Mouse (Mus musculus): Measurements from ENCODE around the gene Rps27l. TPM values are rescaled to one million over a fixed set of nuclear protein-coding genes. Genes with fewer than 3 reads are reported as not detected.
A peak's percentile ranks its signal among the peaks of the same experiment; 100 is the strongest.

Rps27l gene
- polyA plus RNA-seq (2015; fragmentation: Nextera tagmentation; extraction: Ambion mirVana) = 585 and 609 TPM in 2 replicates

GRCm38 (mm10) chr9:66945647-66946641, at the start of gene Rps27l:
Gene Rps27l (plus strand): TSS chr9:66946086.
- H3K4me3 ChIP-seq (ENCODE audit: low read length) = peak within 1 kb of the TSS; percentile 88
- H3K27ac ChIP-seq (ENCODE audit: low read length) = peak within 1 kb of the TSS; percentile 98

GRCm38 (mm10) chr9:66896951-66897350, 48.9 kb upstream of the Rps27l start:
- Histone ChIP-seq H3K36me3 (ENCODE audit: insufficient read depth, low read length) (no peaks in the 10 kb centered on the region), H3K4me2 (replicated peaks; ENCODE audit: low read depth, low read length) (no peak overlapping the region), H3K27me3 (ENCODE audit: insufficient read depth, low read length) (no peaks in the 10 kb centered on the region), H3K27ac (ENCODE audit: low read length) (no peak overlapping the region), H3K4me3 (ENCODE audit: low read length) (no peak overlapping the region), H3K4me1 (ENCODE audit: insufficient read depth, low read length) (no peaks in the 10 kb centered on the region), H3K9ac (replicated peaks; ENCODE audit: low read length) (no peak overlapping the region), H3K9me3 (ENCODE audit: low read length) (no peaks in the 10 kb centered on the region)
- no peak for ATAC-seq (ENCODE audit: low FRiP score, low TSS enrichment)
- WGBS = 76% methylated on average over 6 of the region's 6 CpGs

More at GRCm38 (mm10) chr9:66945647-66946641, at the start of gene Rps27l:
- peak; percentile 98 for ATAC-seq (ENCODE audit: low FRiP score, low TSS enrichment)
- H3K9me3 ChIP-seq (ENCODE audit: low read length) = no peaks in the 10 kb centered on the region
- no peaks in the 10 kb centered on the region; the same call in 1 of the 2 replicates for H3K4me1 ChIP-seq (ENCODE audit: insufficient read depth, low read length)
- H3K27me3 ChIP-seq (ENCODE audit: insufficient read depth, low read length) = no peaks in the 10 kb centered on the region
- H3K36me3 ChIP-seq (ENCODE audit: insufficient read depth, low read length) = peaks cover 11% of the 10 kb centered on the region
- H3K4me2 ChIP-seq (replicated peaks; ENCODE audit: low read depth, low read length) = peak within 1 kb of the TSS; percentile 77
- whole genome bisulfite sequencing = under 1% methylated on average over 71 of the region's 77 CpGs
- peak within 1 kb of the TSS; percentile 98 for H3K9ac ChIP-seq (replicated peaks; ENCODE audit: low read length)

DNA sequence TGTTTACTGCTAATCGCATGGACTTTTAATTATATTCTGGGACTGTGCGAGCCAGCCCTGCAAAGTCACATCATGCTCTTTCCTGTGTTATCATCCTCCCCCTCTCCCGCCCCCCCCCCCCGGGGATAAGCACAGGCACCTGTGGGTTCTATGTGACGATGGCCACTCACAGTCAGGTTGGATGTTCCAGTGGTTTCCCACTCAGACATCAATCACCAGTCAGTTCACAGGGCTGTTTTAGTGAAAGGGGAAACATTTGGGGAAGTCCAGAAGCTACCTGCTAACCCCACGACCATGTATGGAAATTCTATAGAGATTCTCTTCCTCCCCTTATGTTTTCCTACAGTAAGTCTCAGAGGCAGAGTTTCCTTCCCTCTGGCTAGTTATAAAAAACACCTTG, 48.0 kb upstream of the Rps27l start:
- Histone ChIP-seq H3K9ac (replicated peaks; ENCODE audit: low read length) (no peak overlapping the region), H3K27ac (ENCODE audit: low read length) (no peak overlapping the region), H3K4me1 (ENCODE audit: insufficient read depth, low read length) (no peaks in the 10 kb centered on the region), H3K4me2 (replicated peaks; ENCODE audit: low read depth, low read length) (no peak overlapping the region), H3K9me3 (ENCODE audit: low read length) (no peaks in the 10 kb centered on the region), H3K27me3 (ENCODE audit: insufficient read depth, low read length) (no peaks in the 10 kb centered on the region), H3K4me3 (ENCODE audit: low read length) (no peak overlapping the region), H3K36me3 (ENCODE audit: insufficient read depth, low read length) (no peaks in the 10 kb centered on the region)
- no peak for ATAC-seq (ENCODE audit: low FRiP score, low TSS enrichment)
- 73% methylated on average over 6 of the region's 6 CpGs for WGBS

DNA sequence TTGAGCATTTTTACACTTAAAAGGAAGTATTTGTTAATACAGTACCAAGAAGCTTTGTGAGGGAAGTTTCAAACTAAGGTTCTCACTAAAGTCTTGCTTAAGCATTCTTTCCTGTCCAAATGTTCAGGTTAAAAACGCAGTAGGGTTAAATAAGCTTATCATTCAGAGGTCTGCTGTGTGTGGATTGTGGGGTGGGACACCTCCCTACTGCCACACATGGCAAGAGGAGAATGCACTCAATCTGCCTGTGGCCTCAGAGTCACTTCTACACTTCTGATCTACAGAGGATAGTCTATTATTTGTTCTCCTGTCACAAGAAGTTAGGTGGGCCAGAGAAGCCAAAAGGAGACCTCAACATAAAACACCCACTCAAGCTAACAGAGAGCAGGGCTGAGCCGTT, 46.8 kb upstream of the Rps27l start:
- no peak for ATAC-seq (ENCODE audit: low FRiP score, low TSS enrichment)
- H3K27ac ChIP-seq (ENCODE audit: low read length) = no peak overlapping the region
- no peaks in the 10 kb centered on the region for H3K27me3 ChIP-seq (ENCODE audit: insufficient read depth, low read length)
- no peak overlapping the region for H3K9ac ChIP-seq (replicated peaks; ENCODE audit: low read length)
- no peaks in the 10 kb centered on the region for H3K4me1 ChIP-seq (ENCODE audit: insufficient read depth, low read length)
- H3K4me3 ChIP-seq (ENCODE audit: low read length) = no peak overlapping the region
- H3K4me2 ChIP-seq (replicated peaks; ENCODE audit: low read depth, low read length) = no peak overlapping the region
- no peaks in the 10 kb centered on the region for H3K9me3 ChIP-seq (ENCODE audit: low read length)
- H3K36me3 ChIP-seq (ENCODE audit: insufficient read depth, low read length) = no peaks in the 10 kb centered on the region
- 71% methylated on average over 2 of the region's 2 CpGs for WGBS

DNA sequence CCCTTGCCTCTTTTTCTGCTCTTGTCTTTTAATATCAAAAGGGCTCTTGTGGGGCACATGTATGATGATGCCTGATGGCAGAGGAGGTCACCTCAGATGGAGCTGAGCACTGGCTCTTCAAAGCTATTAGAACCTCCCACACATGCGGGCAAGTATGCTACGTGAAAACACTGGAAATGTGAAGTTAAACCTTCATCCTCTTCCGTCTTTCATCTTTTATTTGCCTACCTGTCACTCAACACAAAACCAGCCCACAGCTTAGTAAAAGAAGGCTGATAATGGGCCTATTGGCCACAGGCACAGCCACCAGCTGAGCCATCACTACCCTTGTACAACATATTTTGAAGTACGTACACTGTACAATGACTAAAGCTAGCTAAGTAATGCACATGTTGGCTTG, 46.4 kb upstream of the Rps27l start:
- Histone ChIP-seq H3K36me3 (ENCODE audit: insufficient read depth, low read length) (no peaks in the 10 kb centered on the region), H3K27ac (ENCODE audit: low read length) (no peak overlapping the region), H3K4me3 (ENCODE audit: low read length) (no peak overlapping the region), H3K9ac (replicated peaks; ENCODE audit: low read length) (no peak overlapping the region), H3K4me1 (ENCODE audit: insufficient read depth, low read length) (no peaks in the 10 kb centered on the region), H3K27me3 (ENCODE audit: insufficient read depth, low read length) (no peaks in the 10 kb centered on the region), H3K4me2 (replicated peaks; ENCODE audit: low read depth, low read length) (no peak overlapping the region), H3K9me3 (ENCODE audit: low read length) (no peaks in the 10 kb centered on the region)
- 69% methylated on average over 4 of the region's 4 CpGs for WGBS
- ATAC-seq (ENCODE audit: low FRiP score, low TSS enrichment) = no peak

- no peak overlapping the region for H3K4me3 ChIP-seq (ENCODE audit: low read length)
- H3K27ac ChIP-seq (ENCODE audit: low read length) = no peak overlapping the region; the same call in 1 of the 2 replicates
- 63% methylated on average over 9 of the region's 9 CpGs for WGBS
- no peak for ATAC-seq (ENCODE audit: low FRiP score, low TSS enrichment)
- H3K27me3 ChIP-seq (ENCODE audit: insufficient read depth, low read length) = no peaks in the 10 kb centered on the region
- H3K9me3 ChIP-seq (ENCODE audit: low read length) = no peaks in the 10 kb centered on the region
- no peaks in the 10 kb centered on the region for H3K36me3 ChIP-seq (ENCODE audit: insufficient read depth, low read length)
- no peak overlapping the region for H3K9ac ChIP-seq (replicated peaks; ENCODE audit: low read length)
- 0 out of 2 replicates have a peak, but pooled peaks cover 3% of the 10 kb centered on the region for H3K4me1 ChIP-seq (ENCODE audit: insufficient read depth, low read length)
- H3K4me2 ChIP-seq (replicated peaks; ENCODE audit: low read depth, low read length) = no peak overlapping the region
Measured at GRCm38 (mm10) chr9:66905990-66906389, 39.9 kb upstream of the Rps27l start.

GRCm38 (mm10) chr9:66907126-66907525, 38.8 kb upstream of the Rps27l start:
- no peaks in the 10 kb centered on the region for H3K36me3 ChIP-seq (ENCODE audit: insufficient read depth, low read length)
- ATAC-seq (ENCODE audit: low FRiP score, low TSS enrichment) = no peak
- H3K4me2 ChIP-seq (replicated peaks; ENCODE audit: low read depth, low read length) = no peak overlapping the region
- H3K27ac ChIP-seq (ENCODE audit: low read length) = no peak overlapping the region
- no peak overlapping the region for H3K4me3 ChIP-seq (ENCODE audit: low read length)
- no peak overlapping the region for H3K9ac ChIP-seq (replicated peaks; ENCODE audit: low read length)
- H3K9me3 ChIP-seq (ENCODE audit: low read length) = no peaks in the 10 kb centered on the region
- 88% methylated on average over 8 of the region's 8 CpGs for WGBS
- H3K4me1 ChIP-seq (ENCODE audit: insufficient read depth, low read length) = 0 out of 2 replicates have a peak, but pooled peaks cover 3% of the 10 kb centered on the region
- H3K27me3 ChIP-seq (ENCODE audit: insufficient read depth, low read length) = no peaks in the 10 kb centered on the region

GRCm38 (mm10) chr9:66907746-66908397, 38.0 kb upstream of the Rps27l start:
- Histone ChIP-seq H3K4me1 (ENCODE audit: insufficient read depth, low read length) (0 out of 2 replicates have a peak, but pooled peaks cover 3% of the 10 kb centered on the region), H3K36me3 (ENCODE audit: insufficient read depth, low read length) (no peaks in the 10 kb centered on the region), H3K4me3 (ENCODE audit: low read length) (no peak overlapping the region), H3K27me3 (ENCODE audit: insufficient read depth, low read length) (no peaks in the 10 kb centered on the region), H3K9me3 (ENCODE audit: low read length) (no peaks in the 10 kb centered on the region), H3K4me2 (replicated peaks; ENCODE audit: low read depth, low read length) (no peak overlapping the region), H3K27ac (ENCODE audit: low read length) (no peak overlapping the region), H3K9ac (replicated peaks; ENCODE audit: low read length) (no peak overlapping the region)
- WGBS = 86% methylated on average over 5 of the region's 5 CpGs
- no peak for ATAC-seq (ENCODE audit: low FRiP score, low TSS enrichment)

DNA sequence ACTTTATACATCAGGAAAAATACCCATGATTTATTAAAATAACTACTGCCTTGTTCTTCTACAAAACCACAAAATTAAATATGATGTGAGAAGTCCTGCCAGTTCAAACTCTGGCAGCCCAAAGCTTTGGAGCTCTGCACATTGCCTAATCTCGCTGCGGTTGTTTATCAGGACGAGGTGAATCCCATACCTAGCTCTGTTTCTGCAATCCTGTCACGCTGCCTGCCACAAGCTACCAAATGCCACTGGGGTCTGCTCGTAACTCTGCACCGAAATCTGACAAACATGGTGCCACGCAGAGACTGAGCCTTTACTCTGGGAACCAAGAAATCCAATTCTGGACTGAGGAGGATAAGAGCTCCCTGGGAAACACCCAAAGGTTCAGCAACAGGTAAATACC, 36.0 kb upstream of the Rps27l start:
- Histone ChIP-seq H3K9ac (replicated peaks; ENCODE audit: low read length) (no peak overlapping the region), H3K27ac (ENCODE audit: low read length) (no peak overlapping the region), H3K9me3 (ENCODE audit: low read length) (no peaks in the 10 kb centered on the region), H3K4me3 (ENCODE audit: low read length) (no peak overlapping the region), H3K4me1 (ENCODE audit: insufficient read depth, low read length) (0 out of 2 replicates have a peak, but pooled peaks cover 6% of the 10 kb centered on the region), H3K27me3 (ENCODE audit: insufficient read depth, low read length) (no peaks in the 10 kb centered on the region), H3K4me2 (replicated peaks; ENCODE audit: low read depth, low read length) (no peak overlapping the region), H3K36me3 (ENCODE audit: insufficient read depth, low read length) (no peaks in the 10 kb centered on the region)
- WGBS = 81% methylated on average over 7 of the region's 7 CpGs
- no peak for ATAC-seq (ENCODE audit: low FRiP score, low TSS enrichment)

All from kidney, embryonic 16.5 days (tissue).